In genomic region chr13:6575920-6576509, GRCm38 (mm10) we compare ENCODE assay signal across 11 mouse cellular contexts. TPM values are rescaled to one million over a fixed set of nuclear protein-coding genes. Genes with fewer than 3 reads are reported as not detected.
DNase-seq lines count a peak whose midpoint lies in the region; ATAC-seq and TF ChIP-seq lines count a peak whose summit lies in the region.
"Had no signal": no experiment of that assay in that cellular context is flagged by ENCODE, and none has a peak within 500 bp of the region (broad histone marks: within the 10 kb centered on the region; RNA-seq: fewer than 3 reads in every experiment).

No protein-coding gene starts in this region.

- no peak; the same call in 1 of the 2 replicates for ATAC-seq in kidney, embryonic 15.5 days (replicated peaks; ENCODE audit: low FRiP score)
- peak; percentile 79 for ATAC-seq in CD4-positive, CD25-positive, alpha-beta regulatory T cell, adult 4 months
- peak; percentile 92 for ATAC-seq in megakaryocyte progenitor cell, adult 5-6 weeks (replicated peaks; ENCODE audit: poor library complexity)
- no peak for ATAC-seq in erythroid progenitor cell, adult 5-6 weeks (replicated peaks; ENCODE audit: low FRiP score, poor library complexity, severe bottlenecking)
- no peak for ATAC-seq in kidney, embryonic 16.5 days (ENCODE audit: low FRiP score, low TSS enrichment)

- TF ChIP-seq CTCF in kidney, adult 2 months (conservative IDR thresholded peaks at IDR 0.05; ENCODE audit: insufficient read depth, insufficient read length, low read depth, low read length): peak; percentile 46

- H3K27ac ChIP-seq in kidney, adult 2 months (ENCODE audit: insufficient read depth, low read depth, low read length): no peak overlapping the region
- H3K27ac ChIP-seq in kidney, embryonic 15.5 days: no peak overlapping the region
- H3K27ac ChIP-seq in kidney, embryonic 16.5 days (ENCODE audit: low read length): no peak overlapping the region

- no peaks in the 10 kb centered on the region for H3K4me1 ChIP-seq in kidney, adult 2 months (ENCODE audit: control insufficient read depth, insufficient read depth, low read length)
- no peaks in the 10 kb centered on the region for H3K4me1 ChIP-seq in kidney, embryonic 15.5 days
- H3K4me1 ChIP-seq in kidney, embryonic 16.5 days (ENCODE audit: insufficient read depth, low read length): no peaks in the 10 kb centered on the region

- no peak for DNase-seq in kidney, adult 2 months
- peak; percentile 38 for DNase-seq in adipocyte (ENCODE audit: low spot score)
- DNase-seq in layer of hippocampus, adult 11-12 months (ENCODE audit: low spot score): no peak
- DNase-seq: cerebellum, adult 9-11 months; kidney, adult 9 months had no signal

- no peaks in the 10 kb centered on the region for H3K9me3 ChIP-seq in kidney, embryonic 15.5 days (replicated peaks)
- no peaks in the 10 kb centered on the region for H3K9me3 ChIP-seq in kidney, embryonic 16.5 days (ENCODE audit: low read length)
- H3K9me3 ChIP-seq: megakaryocyte, embryonic 14.5 days had no signal

- H3K9ac ChIP-seq in kidney, embryonic 15.5 days: no peak overlapping the region
- no peak overlapping the region for H3K9ac ChIP-seq in kidney, embryonic 16.5 days (replicated peaks; ENCODE audit: low read length)

- H3K36me3 ChIP-seq in kidney, adult 2 months (ENCODE audit: control insufficient read depth, insufficient read depth, low read length): no peaks in the 10 kb centered on the region; the same call in none of the 2 replicates
- H3K36me3 ChIP-seq in kidney, embryonic 15.5 days: peaks cover 96% of the 10 kb centered on the region
- H3K36me3 ChIP-seq in kidney, embryonic 16.5 days (ENCODE audit: insufficient read depth, low read length): peaks cover 89% of the 10 kb centered on the region

- no peak overlapping the region for H3K4me2 ChIP-seq in kidney, embryonic 15.5 days
- H3K4me2 ChIP-seq in kidney, embryonic 16.5 days (replicated peaks; ENCODE audit: low read depth, low read length): no peak overlapping the region

- TF ChIP-seq POLR2A in kidney, adult 2 months (IDR thresholded peaks at IDR 0.05; ENCODE audit: low read depth, low read length): no peak

- no peak overlapping the region for H3K4me3 ChIP-seq in kidney, adult 2 months (ENCODE audit: insufficient read depth, low read depth, low read length)
- no peak overlapping the region for H3K4me3 ChIP-seq in kidney, embryonic 15.5 days (replicated peaks)
- H3K4me3 ChIP-seq in kidney, embryonic 16.5 days (ENCODE audit: low read length): no peak overlapping the region
- H3K4me3 ChIP-seq: megakaryocyte, embryonic 14.5 days had no signal

- no peaks in the 10 kb centered on the region for H3K27me3 ChIP-seq in kidney, adult 2 months (replicated peaks; ENCODE audit: control insufficient read depth, insufficient read depth, low read length)
- no peaks in the 10 kb centered on the region for H3K27me3 ChIP-seq in kidney, embryonic 15.5 days
- no peaks in the 10 kb centered on the region for H3K27me3 ChIP-seq in kidney, embryonic 16.5 days (ENCODE audit: insufficient read depth, low read length)
- H3K27me3 ChIP-seq: megakaryocyte, embryonic 14.5 days had no signal

- over 99% methylated on average over 6 of the region's 6 CpGs for WGBS in kidney, adult 2 months
- 93% methylated on average over 6 of the region's 6 CpGs for WGBS in kidney, embryonic 15.5 days
- 98% methylated on average over 6 of the region's 6 CpGs for whole genome bisulfite sequencing in kidney, embryonic 16.5 days

RNA-seq across cellular contexts. Expression of gene Pitrm1, which starts 28.1 kb away (rescaled TPM):
- polyA plus RNA-seq in kidney, adult 2 months (2012; rRNA removed): 44.2 TPM in 2 replicates
- polyA plus RNA-seq in kidney, embryonic 15.5 days (2015; fragmentation: Nextera tagmentation; extraction: Ambion mirVana): 103 and 105 TPM in 2 replicates
- 10 to 100 TPM; 50.4 to 67.7 TPM for polyA plus RNA-seq in CD4-positive, CD25-positive, alpha-beta regulatory T cell, adult 4 months (2017; shearing (Covaris generic))
- 90.5 and 99.9 TPM in 2 replicates for total RNA-seq in megakaryocyte progenitor cell, adult 5-6 weeks (2015)
- total RNA-seq in megakaryocyte progenitor cell, adult 5-6 weeks (2017): 75.1 and 87.5 TPM in 2 replicates
- total RNA-seq in erythroid progenitor cell, adult 5-6 weeks (2015; ENCODE audit: low replicate concordance): 91.5 and 120 TPM in 2 replicates
- 79.7 and 93.1 TPM in 2 replicates for total RNA-seq in erythroid progenitor cell, adult 5-6 weeks (2017; ENCODE audit: low replicate concordance)
- 105 and 112 TPM in 2 replicates for polyA plus RNA-seq in kidney, embryonic 16.5 days (2015; fragmentation: Nextera tagmentation; extraction: Ambion mirVana)

Comparison
In these comparisons a context has a peak if more than half of its experiments do, and no peak if none do; other contexts are left out.
1. ATAC-seq: peak in CD4-positive, CD25-positive, alpha-beta regulatory T cell, adult 4 months (single experiment) and megakaryocyte progenitor cell, adult 5-6 weeks (single experiment); none in kidney, embryonic 15.5 days (single experiment), erythroid progenitor cell, adult 5-6 weeks (single experiment) and kidney, embryonic 16.5 days (single experiment).